Mouse (Mus musculus): ENCODE measurements around the gene Piwil1. TPM values are rescaled to one million over a fixed set of nuclear protein-coding genes. Genes with fewer than 3 reads are reported as not detected.
"Not testable (repeated sequence)": the region's sequence is repeated elsewhere in the genome, so short reads cannot be mapped to it uniquely, and the experiment has no call there.

Gene Piwil1
- total RNA-seq, 2 experiments from 2014 or later = 0.25 to 0.40 TPM

DNA sequence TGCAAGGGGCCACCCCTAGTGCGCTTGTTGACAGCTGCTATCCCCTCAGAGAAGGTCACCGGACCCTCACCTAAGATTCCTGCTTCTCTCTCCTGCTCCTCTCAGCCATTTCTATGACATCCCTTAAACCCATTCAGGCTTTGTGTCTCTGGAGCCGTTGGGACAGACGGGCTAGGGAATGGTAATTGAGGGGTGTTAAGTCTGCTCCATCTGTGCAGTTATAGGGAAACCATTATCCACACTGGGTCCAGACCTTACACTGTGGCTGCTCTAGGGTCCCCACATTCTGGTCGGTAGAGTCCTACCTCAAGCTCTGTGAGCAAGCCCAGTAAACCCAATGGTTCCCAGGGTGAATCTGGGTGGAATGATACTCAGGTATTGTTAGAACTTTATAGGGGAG, 6.6 kb downstream of the Piwil1 start:
- DNase-seq (ENCODE audit: low spot score in 2 of 2) = no peak

DNA sequence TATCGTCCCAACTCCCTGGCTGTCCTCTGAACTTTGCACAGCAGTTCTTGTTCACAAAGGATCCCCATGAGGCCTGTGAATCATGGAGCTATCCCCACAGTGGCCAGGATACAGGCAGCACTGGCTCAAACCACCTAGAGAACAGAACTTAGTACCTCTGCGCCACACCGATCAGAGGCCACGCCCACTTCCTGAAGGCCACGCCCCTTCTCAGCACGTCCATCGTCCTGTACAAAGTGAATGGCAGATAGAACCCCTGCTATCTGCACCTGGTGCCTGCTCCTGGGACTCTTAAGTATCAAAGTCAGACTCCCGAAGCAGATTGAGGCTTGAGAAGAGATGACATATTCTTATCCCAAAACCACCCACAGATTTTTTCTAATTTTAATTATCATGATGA, 8.3 kb downstream of the Piwil1 start:
- DNase-seq (ENCODE audit: low spot score in 2 of 2) = no peak

DNA sequence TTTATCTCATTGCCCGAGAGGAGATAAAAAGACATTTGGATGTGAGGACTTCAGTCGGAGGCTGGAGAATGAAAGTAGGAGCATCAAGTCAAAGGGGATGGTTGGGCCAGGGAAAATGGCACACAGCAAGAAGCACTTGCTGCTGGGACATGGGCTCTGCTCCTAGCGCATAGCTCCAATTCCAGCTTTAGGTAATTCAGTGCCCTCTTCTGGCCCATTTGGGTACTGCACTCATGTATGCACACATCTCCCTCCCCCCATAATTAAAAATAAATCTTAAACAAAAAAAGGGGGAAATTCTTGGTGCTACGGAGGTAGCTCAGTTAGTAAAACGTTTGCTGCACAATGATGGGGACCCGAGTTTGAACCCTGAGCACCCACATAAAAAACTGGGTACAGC, 9.5 kb downstream of the Piwil1 start:
- peak; percentile 51 to 57 for DNase-seq (ENCODE audit: low spot score in 2 of 2)

DNA sequence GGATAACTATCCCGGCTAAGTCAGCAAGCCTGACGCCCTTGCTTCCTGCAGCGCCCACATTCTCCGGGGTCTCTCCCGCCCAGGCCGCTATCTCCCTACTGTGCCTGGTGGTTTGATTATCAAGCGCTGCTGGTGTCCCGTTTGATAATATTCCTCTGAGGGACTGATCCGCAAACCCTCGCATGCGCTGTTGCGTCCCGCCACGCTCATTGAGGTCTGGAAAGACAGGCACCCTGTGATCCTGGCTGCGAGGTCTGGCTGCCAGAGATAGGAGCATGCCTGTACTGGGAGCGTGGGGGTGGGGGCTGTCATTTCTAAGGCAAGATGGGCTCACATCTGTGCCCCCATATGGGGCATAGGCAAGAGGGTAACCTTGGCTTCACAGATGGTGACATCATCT, 12.8 kb downstream of the Piwil1 start:
- no peak for DNase-seq (ENCODE audit: low spot score in 2 of 2)

DNA sequence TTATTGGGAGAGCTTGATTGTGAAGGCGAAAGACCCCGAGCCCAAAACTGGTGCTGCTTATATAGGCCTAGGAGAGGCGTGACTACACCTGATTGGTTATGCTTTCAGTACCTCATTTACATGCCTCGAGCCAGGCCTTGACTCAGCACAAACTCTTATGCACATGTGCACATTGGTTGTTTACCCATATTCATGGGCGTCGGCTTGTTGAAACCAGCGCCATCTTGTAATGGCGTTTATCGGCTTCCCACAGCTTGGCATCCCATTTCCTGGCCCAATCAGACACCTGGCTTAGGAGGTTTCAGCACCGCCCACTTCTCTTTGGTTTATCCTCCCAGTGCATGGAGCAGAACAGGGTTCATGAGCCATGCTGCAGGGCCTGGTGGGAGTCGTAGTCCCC, 18.1 kb downstream of the Piwil1 start:
- DNase-seq (ENCODE audit: low spot score in 2 of 2) = not testable (repeated sequence)

DNA sequence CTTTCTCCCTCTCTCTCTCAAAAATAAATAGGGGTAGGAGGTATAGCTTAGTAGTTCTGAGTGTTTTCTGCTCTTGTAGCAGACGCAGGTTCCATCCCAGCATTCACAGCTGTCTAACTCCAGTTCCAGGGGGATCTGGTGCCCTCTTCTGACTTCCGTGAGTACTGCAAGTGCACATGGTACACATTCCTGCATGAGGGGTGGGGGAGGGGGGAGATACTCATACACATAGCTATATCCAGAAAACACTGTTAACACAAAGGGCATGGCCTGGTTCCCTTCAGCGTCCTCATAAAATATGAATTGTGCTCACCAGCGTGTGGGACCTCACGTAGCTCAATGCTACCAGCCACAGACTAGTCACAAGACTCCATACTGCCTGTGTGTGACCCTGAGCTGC, 27.0 kb downstream of the Piwil1 start:
- DNase-seq (ENCODE audit: low spot score in 2 of 2) = no peak

DNA sequence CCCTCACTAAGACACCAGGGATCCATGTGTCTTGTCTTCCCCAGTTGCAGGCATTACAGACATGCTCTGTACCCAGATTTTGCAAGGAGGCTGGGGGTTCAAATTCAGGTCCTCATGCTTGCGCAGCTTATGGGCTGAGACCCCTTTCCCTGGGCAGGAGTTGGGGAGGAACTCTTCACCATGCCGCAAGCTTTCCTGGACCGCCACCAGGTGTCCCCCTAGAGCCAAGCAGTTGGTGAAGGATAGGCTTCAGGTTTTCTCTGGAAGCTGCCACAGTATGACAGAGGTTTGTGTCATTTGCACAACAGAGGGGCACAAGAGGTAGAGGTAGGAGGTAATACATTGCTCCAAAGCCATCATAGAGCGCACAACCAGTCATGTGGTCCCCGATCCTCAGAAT, 28.3 kb downstream of the Piwil1 start:
- peak; percentile 64 to 73 for DNase-seq (ENCODE audit: low spot score in 2 of 2)

DNA sequence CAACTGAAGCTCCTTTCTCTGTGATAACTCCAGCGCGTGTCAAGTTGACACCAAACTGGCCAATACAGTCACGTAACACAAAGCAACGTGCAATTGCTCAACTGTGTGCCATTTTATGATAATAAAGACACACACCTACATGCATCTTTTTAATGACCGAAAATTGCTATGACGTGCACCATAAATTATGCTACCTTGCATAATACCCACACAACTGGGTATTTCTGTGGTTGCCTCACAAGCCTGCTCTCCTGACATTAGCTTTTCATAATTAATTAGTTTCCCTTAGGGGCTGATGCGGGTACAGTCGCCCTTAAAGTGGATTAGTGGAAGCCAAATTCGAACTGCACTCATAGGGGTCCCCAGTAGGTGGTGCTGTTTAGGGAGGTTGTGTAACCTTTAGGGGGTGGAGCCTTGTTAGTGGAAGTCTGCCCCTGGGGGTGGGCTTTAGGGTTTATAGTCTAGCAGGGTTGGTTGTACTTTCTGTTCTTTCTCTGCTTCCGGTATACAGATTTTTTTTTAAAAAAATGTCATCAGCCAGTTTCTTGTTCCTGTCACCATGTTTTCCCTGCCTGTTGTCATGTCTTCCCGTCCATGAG, 30.2 kb downstream of the Piwil1 start:
- DNase-seq (ENCODE audit: low spot score in 2 of 2) = peak in 1 of 2 experiments; percentile 30

DNA sequence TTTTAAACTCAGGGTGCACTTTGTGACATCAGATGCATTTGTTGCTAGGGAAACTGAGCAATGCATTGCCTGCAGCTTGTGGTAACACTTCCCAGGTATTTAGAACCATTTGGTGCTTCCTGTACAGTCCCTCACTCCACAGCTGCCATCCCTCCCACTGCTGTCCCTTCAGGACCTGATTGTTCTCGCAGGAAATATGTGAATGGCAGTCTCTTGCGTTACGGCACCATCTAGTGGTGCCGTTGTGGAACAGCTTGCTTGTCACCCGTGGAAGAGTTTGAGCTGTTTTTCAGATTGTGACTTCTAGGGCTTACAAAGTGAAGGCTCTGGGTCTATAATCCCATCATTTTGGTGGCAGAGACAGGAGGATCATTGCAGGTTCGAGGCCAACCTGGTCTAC, 31.6 kb downstream of the Piwil1 start:
- peak; percentile 66 to 72 for DNase-seq (ENCODE audit: low spot score in 2 of 2)

DNA sequence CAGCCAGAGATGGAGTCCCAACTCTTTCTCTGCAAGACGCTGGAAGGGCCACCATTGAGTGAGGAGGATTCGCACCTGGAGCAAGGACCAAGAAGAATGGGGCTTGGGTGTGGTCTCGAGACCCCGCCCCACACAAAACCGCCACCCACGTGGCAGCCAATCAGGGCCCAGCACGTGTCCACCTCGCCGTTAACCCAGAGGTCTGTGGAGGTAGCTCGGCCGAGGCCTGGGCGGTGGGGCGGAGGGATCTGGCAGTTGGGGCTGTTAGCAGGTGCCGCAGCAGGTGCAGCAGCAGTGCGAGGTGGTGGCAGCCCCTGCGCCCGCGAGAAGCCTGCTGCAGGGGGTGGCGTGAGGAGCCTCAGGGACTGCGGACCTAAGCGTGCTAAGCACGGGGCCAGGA, 33.6 kb downstream of the Piwil1 start:
- no peak for DNase-seq (ENCODE audit: low spot score in 2 of 2)

DNA sequence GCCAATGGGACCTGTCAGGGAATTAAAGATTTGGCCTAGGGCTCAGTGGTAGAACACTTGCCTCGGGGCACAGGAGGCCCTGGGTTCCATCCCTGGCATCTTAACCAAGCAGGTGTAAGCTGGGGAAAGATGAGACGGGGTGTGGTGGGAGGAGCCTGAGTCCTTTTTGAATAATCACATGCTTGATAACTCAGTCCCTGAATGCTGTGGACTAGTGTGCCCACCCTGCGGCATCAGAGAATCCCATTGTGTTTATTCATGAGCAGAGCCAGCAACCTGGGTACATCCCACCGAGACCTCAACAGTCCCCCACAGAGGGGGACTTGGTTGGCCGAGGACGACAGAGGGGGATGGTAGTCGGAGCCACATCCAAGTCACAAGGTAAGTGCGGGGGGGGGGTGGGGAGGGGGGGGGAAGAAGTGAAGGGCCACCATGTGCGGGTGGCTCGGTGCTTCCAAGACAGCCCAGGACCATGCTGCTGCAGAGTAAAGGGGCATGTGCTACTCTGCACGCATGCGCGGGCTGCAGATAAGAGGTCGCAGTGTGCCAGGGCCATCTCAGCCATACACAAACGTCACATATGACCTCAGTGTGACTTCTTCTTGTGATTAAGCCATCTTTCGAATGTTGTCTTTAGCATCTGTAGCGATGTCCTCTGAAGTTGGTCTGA, 37.0 kb downstream of the Piwil1 start:
- no peak for DNase-seq (ENCODE audit: low spot score in 2 of 2)

DNA sequence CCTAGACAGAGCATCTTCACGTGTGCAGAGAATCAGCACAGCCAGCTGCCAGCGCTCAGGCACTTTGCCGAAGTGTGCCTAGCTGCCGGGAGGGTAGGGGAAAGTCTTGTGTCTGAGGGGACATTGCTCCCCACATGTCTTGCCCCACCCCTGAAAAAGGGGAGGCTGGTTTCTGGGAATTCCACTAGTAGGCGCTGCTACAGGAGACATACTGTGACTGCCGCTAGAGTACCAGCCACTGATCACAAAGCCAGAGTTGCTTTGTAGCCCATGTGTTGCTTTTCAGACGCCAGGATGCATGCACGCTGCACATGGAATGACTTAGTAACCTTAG, 37.5 kb downstream of the Piwil1 start:
- DNase-seq (ENCODE audit: low spot score in 2 of 2) = no peak

DNA sequence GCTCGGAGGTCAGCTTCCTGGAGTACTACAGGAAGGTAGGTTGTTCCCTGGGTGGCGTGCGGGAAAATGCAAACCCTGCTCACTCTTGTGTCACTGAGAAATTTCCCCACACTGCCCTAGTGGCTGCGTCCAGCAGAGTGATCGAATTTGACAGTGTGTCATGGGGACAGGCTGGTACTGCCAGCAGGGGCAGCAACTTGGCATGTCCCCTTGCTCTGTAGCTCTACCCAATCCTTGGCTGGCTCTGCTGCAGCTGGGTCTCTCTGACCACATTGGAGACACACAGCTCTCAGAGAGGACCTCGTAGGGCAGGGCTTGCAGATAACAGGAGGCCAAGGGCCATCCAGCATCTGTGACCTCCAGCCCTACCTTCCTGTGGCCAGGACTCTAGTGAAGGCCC, 42.0 kb downstream of the Piwil1 start:
- DNase-seq (ENCODE audit: low spot score in 2 of 2) = no peak

DNA sequence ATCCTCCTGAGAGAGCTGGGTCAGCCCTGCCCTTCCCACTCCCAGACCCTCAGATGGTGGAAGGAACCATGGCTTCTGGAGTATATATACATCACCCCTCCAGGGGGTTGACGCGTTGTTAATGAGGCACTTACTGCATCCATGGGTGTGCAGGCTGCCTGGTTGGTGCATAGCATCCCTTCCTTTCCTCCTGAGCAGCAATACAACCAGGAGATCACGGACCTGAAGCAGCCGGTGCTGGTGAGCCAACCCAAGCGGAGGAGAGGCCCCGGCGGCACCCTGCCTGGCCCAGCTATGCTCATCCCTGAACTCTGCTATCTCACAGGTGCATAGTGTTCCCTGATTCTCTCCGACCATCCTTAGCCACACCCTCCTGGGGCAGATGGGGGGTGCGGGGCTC, 42.9 kb downstream of the Piwil1 start:
- no peak for DNase-seq (ENCODE audit: low spot score in 2 of 2)

DNA sequence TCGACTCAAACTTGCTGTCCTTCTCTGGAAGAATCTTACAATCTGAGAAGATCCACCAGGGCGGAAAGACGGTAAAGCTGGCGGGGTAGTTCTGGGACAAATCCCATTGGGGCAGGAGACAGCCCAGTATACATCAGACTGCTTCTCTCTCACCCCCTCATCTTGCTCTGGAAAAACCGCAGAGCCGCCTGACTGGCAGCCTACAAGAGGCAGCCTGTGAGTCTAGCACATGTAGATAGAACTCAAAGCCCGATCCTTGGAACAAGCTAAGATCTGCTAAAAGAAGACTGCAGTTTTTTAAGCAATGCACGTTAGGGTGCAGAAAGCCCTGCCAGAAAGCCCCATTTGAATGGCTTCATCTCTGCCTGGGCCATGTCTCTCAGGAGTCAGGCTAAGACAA, 43.9 kb downstream of the Piwil1 start:
- DNase-seq (ENCODE audit: low spot score in 2 of 2) = no peak

DNA sequence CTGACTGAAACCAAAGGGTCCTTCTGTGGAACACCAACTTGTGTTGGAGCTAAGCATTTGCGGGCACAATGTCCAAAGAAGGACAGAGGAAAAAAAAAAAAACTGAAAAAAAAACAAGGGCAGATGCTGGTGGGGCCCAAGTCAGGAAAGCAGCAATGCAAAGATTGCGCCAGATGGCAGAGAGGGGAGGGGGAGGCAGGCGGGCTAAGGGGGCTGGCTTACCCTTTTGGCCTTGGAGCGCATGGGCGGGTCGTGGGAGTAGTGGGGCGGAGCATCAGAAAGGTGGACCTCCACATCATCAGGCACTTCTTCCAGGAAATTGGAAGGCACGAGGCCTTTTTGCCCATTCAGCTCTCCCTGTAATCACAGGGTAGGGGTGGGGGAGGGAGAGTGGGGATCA, 58.8 kb downstream of the Piwil1 start:
- no peak for DNase-seq (ENCODE audit: low spot score in 2 of 2)

DNA sequence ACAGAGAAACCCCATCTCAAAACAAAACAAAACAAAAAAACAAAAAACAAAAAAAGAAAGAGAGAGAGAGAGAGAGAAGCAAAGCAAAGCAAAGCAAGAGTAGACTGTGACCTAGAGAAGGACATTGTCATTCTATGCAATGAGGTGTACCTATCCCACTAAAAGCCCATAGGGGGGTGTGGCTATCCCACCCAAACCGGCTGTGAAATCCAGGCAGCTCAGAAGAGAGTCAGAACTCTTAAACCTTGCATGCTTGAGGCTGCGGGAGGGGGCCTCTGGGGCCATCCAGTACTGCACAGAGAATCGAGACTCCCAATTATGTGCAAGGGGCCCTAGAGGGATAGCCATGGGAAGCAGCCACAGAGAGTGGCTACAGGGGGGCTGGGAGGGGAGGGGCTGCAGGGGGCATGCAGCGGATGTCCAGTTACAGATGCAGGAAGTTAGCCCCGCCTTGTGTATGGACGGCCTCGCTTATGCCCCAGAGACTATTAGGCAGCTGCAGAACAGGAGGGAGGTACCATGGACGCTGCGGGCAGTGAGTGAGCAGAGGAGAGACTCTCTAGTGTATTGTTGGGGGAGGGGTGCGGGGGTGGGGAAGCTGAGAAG, 66.8 kb downstream of the Piwil1 start:
- DNase-seq (ENCODE audit: low spot score in 2 of 2) = no peak

DNA sequence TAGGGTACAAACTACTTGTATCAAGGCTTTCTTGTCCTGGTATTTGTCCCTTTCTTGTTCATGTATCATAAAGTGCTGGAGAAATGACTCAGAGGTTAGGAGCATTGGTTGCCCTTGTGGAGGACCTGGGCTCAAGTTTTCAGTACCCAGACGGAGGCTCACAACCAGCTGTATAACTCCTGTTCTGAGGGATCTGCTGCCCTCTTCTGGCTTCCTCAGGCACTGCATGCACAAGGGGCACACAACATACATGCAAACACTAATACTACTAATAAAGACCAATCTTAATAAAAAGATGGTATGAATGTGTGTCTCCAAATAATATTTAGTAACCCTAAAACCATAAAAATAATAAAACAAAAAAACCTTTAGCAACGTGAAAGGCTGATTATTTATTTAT, 74.1 kb downstream of the Piwil1 start:
- DNase-seq (ENCODE audit: low spot score in 2 of 2) = no peak

DNA sequence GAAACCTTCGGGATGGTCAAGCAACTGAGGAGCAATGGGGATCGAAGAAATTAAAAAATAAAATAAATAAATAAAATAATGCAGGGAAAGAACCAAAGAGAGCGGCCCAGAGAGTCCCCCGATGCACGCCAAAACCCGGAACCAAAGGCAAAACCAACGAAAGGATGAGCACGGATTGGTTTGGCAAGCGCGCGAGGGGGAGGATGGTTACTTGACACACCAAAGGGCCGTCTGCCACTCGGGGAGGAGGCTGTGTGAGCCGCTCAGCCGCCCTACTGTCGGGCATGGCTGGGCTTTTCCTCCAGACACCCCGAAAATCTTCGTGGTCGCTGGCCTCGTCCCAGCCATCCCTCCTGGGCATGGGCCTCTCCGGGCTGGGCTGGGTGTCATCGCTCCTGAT, 79.3 kb downstream of the Piwil1 start:
- no peak for DNase-seq (ENCODE audit: low spot score in 2 of 2)

DNA sequence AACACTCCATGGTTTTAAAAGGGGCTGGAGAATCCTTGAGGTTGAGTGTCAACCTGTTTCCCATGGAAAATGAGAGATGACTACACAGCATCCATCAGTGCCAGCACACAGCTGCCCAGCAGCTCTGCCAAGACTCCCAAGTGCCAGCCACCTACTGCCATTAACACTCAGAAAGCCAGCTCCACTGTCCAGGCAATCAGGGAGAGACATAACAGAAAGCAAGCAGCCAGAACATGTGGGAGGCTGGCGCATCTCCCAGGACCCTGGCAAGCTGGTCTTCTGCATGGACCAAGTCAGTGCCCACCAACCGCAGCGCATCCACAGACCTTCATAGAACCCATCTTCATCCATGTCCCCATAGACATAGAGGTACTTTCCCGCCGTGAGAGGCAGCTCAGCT, 98.3 kb downstream of the Piwil1 start:
- peak in 1 of 2 experiments; percentile 56 for DNase-seq (ENCODE audit: low spot score in 2 of 2)
